Mouse (Mus musculus) myocyte (in vitro differentiated cells): ENCODE results near the gene Hdac9. TPM values are rescaled to one million over a fixed set of nuclear protein-coding genes. Genes with fewer than 3 reads are reported as not detected.

ENCODE experiments used
- H3K27me3 ChIP-seq: one replicate; pipeline ENCODE4 v1.6.1; 2011; ENCODE audit not compliant: control insufficient read depth, insufficient read depth, insufficient read length
- H3K36me3 ChIP-seq: one replicate; pipeline ENCODE4 v1.6.1; 2011; ENCODE audit not compliant: control insufficient read depth, insufficient read depth
- H3K4me2 ChIP-seq: one replicate; pipeline ENCODE4 v1.6.1; 2011; ENCODE audit warnings: low read depth, control low read depth
- H3K4me3 ChIP-seq: one replicate; pipeline ENCODE4 v1.5.1; 2011; ENCODE audit warnings: mild to moderate bottlenecking, control low read depth, moderate library complexity
- H3K79me2 ChIP-seq: one replicate; pipeline ENCODE4 v1.6.1; 2011; ENCODE audit not compliant: control insufficient read depth, insufficient read depth
- H3ac ChIP-seq: one replicate; pipeline ENCODE4 v1.6.1; 2011; ENCODE audit not compliant: control insufficient read depth, insufficient read length
- CEBPB ChIP-seq: IDR thresholded peaks from 2 replicates; pipeline ENCODE4 v1.6.1; 2011; ENCODE audit warnings: mild to moderate bottlenecking, moderate library complexity; ENCODE audit not compliant: poor library complexity, insufficient read depth, severe bottlenecking
- E2F4 ChIP-seq: IDR thresholded peaks from one replicate; pipeline ENCODE4 v1.6.1; 2011; ENCODE audit warnings: mild to moderate bottlenecking, control low read depth, moderate library complexity; ENCODE audit not compliant: insufficient read depth
- MAX ChIP-seq: IDR thresholded peaks from one replicate; pipeline ENCODE4 v1.6.1; 2011; ENCODE audit warnings: low read depth, mild to moderate bottlenecking, control low read depth
- MYOD1 ChIP-seq, 3 experiments: IDR thresholded peaks; one replicate each; pipeline ENCODE4 v1.6.1; 2011; ENCODE audit warnings: control low read depth in 2 of 3, low read depth in 2 of 3, mild to moderate bottlenecking in 2 of 3, moderate library complexity in 1 of 3; ENCODE audit not compliant: insufficient read length in 2 of 3, control insufficient read depth in 1 of 3
- MYOG ChIP-seq, 3 experiments: IDR thresholded peaks; one replicate each; pipeline ENCODE4 v1.6.1; 2011; ENCODE audit warnings: control low read depth in 2 of 3, low read depth in 2 of 3, mild to moderate bottlenecking in 2 of 3; ENCODE audit not compliant: insufficient read length in 2 of 3, control insufficient read depth in 1 of 3, insufficient read depth in 1 of 3
- POLR2A ChIP-seq: IDR thresholded peaks from one replicate; pipeline ENCODE4 v1.6.1; 2011; ENCODE audit warnings: low read depth, mild to moderate bottlenecking, control low read depth, moderate library complexity; ENCODE audit not compliant: insufficient read length
- POLR2AphosphoS2 ChIP-seq: IDR thresholded peaks from one replicate; pipeline ENCODE4 v1.6.1; 2011; ENCODE audit warnings: low read depth, control low read depth; ENCODE audit not compliant: insufficient read length
- REST ChIP-seq: IDR thresholded peaks from one replicate; pipeline ENCODE4 v1.6.1; 2011; ENCODE audit warnings: mild to moderate bottlenecking, control low read depth, moderate library complexity; ENCODE audit not compliant: insufficient read depth, insufficient read length
- SRF ChIP-seq: IDR thresholded peaks from one replicate; pipeline ENCODE4 v1.6.1; 2011; ENCODE audit warnings: low read depth; ENCODE audit not compliant: control insufficient read depth, insufficient read length
- TCF12 ChIP-seq: IDR thresholded peaks from one replicate; pipeline ENCODE4 v1.6.1; 2011; ENCODE audit warnings: mild to moderate bottlenecking, control low read depth; ENCODE audit not compliant: poor library complexity, insufficient read depth, severe bottlenecking
- TCF3 ChIP-seq: IDR thresholded peaks from one replicate; pipeline ENCODE4 v1.6.1; 2011; ENCODE audit warnings: low read depth, control low read depth; ENCODE audit not compliant: insufficient read length
- USF1 ChIP-seq: IDR thresholded peaks from one replicate; pipeline ENCODE4 v1.6.1; 2011; ENCODE audit warnings: low read depth, mild to moderate bottlenecking, control low read depth, moderate library complexity
- polyA plus RNA-seq: library from polyadenylated mRNA; unstranded; fragments of >200 nt; fragmentation: generic; extraction: Trizol; gene quantifications from one replicate; pipeline ENCODE4 v1.2.1, GENCODE M21; 2012; ENCODE audit warnings: missing spikeins

Hdac9 gene
- polyA plus RNA-seq, 1 experiment, result 0.47 TPM

DNA sequence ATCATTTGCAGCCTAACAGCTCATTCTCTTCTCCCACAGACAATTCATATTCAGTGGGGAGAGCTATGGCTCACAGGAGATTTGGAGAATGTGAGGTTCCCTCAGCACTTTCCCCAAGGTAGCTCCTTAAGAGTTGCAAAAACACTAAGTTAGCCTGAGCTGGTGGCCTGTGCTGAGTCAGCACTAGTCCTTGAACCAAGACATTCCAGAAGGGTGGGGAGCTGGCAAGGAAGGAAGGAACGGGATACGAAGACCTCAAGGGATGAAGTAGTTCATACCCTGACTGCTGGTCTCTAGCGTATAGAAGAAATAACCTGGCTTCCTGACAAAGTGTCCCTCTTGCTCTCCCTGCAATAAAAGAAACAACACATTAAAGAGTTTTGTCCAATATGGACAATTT, 268.1 kb downstream of the Hdac9 start:
- no peak overlapping the region for H3K4me2 ChIP-seq
- no peaks in the 10 kb centered on the region for H3K36me3 ChIP-seq
- no peak for TF ChIP-seq MYOD1 (IDR thresholded peaks at IDR 0.05; ENCODE audit: control insufficient read depth in 1 of 3, insufficient read length in 2 of 3, low read depth in 2 of 3)
- no peak for TF ChIP-seq SRF
- no peak for TF ChIP-seq TCF3
- TF ChIP-seq TCF12, result no peak
- no peak for TF ChIP-seq E2F4
- no peak for TF ChIP-seq MAX
- TF ChIP-seq POLR2AphosphoS2, result no peak
- TF ChIP-seq USF1, result no peak
- TF ChIP-seq REST, result no peak
- TF ChIP-seq CEBPB, result no peak
- no peak for TF ChIP-seq POLR2A
- no peak for TF ChIP-seq MYOG (IDR thresholded peaks at IDR 0.05; ENCODE audit: control insufficient read depth in 1 of 3, insufficient read depth in 1 of 3, insufficient read length in 2 of 3, low read depth in 2 of 3)
- H3K79me2 ChIP-seq, result no peaks in the 10 kb centered on the region
- no peak overlapping the region for H3K4me3 ChIP-seq
- no peak overlapping the region for H3ac ChIP-seq
- H3K27me3 ChIP-seq, result no peaks in the 10 kb centered on the region

GRCm38 (mm10) chr12:34641705-34642259, 275.1 kb downstream of the Hdac9 start:
- H3K27me3 ChIP-seq, result no peaks in the 10 kb centered on the region
- no peak overlapping the region for H3K4me3 ChIP-seq
- no peak overlapping the region for H3ac ChIP-seq
- H3K79me2 ChIP-seq, result no peaks in the 10 kb centered on the region
- no peaks in the 10 kb centered on the region for H3K36me3 ChIP-seq
- H3K4me2 ChIP-seq, result no peak overlapping the region
- no peak for TF ChIP-seq TCF12
- TF ChIP-seq E2F4, result no peak
- TF ChIP-seq REST, result no peak
- TF ChIP-seq SRF, result no peak
- TF ChIP-seq MYOD1 (IDR thresholded peaks at IDR 0.05; ENCODE audit: control insufficient read depth in 1 of 3, insufficient read length in 2 of 3, low read depth in 2 of 3), result no peak
- TF ChIP-seq MAX, result no peak
- TF ChIP-seq USF1, result no peak

DNA sequence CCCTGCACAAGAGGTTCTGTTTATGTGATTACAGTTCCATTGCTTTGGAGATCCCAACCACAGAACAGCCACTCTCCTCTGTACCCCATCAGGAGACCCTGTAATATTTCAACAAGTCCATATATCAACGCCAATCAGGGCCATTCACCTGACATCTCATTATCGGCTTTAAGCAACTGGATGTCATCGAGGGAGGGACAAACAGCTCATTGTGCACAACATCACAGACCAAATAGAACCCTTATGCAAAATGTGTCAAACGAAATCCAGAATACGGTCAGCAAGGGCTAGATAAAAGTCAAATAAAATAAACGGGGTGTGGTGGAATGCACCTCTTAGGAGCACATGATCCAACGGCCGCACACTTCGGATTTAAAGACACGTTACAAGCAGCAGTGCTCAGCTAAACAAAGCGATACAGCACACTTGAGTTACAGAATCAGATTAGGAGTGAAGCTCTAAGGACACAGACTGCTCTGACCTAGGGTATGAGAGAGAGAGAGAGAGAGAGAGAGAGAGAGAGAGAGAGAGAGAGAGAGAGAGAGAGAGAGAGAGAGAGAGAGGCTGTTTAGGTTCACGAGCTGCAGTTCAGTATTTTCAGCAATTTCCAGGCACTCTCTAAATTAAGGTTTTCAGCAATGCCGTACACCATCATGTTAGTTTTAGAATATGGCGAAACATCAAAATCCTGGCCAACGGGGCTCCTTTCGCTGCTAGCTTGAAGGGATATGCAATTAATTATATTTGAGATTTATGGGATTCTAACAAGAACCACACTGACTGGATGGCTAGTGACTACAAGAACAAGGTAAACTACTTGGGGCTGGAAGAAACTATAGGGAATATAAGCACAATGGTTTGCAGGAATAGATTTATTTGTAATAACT, 279.4 kb downstream of the Hdac9 start:
- Histone ChIP-seq H3ac (no peak overlapping the region), H3K27me3 (no peaks in the 10 kb centered on the region), H3K36me3 (no peaks in the 10 kb centered on the region), H3K4me2 (no peak overlapping the region), H3K79me2 (no peaks in the 10 kb centered on the region), H3K4me3 (no peak overlapping the region)
- TF ChIP-seq USF1, result no peak
- TF ChIP-seq E2F4, result no peak
- no peak for TF ChIP-seq TCF3
- TF ChIP-seq CEBPB, result no peak
- no peak for TF ChIP-seq MAX
- no peak for TF ChIP-seq MYOG (IDR thresholded peaks at IDR 0.05; ENCODE audit: control insufficient read depth in 1 of 3, insufficient read depth in 1 of 3, insufficient read length in 2 of 3, low read depth in 2 of 3)
- no peak for TF ChIP-seq TCF12
- no peak for TF ChIP-seq POLR2A
- TF ChIP-seq POLR2AphosphoS2, result no peak
- no peak for TF ChIP-seq REST
- TF ChIP-seq MYOD1 (IDR thresholded peaks at IDR 0.05; ENCODE audit: control insufficient read depth in 1 of 3, insufficient read length in 2 of 3, low read depth in 2 of 3), result no peak
- no peak for TF ChIP-seq SRF

GRCm38 (mm10) chr12:34619101-34619500, 297.8 kb downstream of the Hdac9 start:
- Histone ChIP-seq H3K4me2 (no peak overlapping the region), H3K79me2 (no peaks in the 10 kb centered on the region), H3K36me3 (no peaks in the 10 kb centered on the region), H3K27me3 (no peaks in the 10 kb centered on the region), H3K4me3 (no peak overlapping the region), H3ac (no peak overlapping the region)
- TF ChIP-seq TCF3 (no peak), REST (no peak), POLR2AphosphoS2 (no peak), MYOG (IDR thresholded peaks at IDR 0.05; ENCODE audit: control insufficient read depth in 1 of 3, insufficient read depth in 1 of 3, insufficient read length in 2 of 3, low read depth in 2 of 3) (no peak), SRF (no peak), POLR2A (no peak), CEBPB (no peak), TCF12 (no peak), MAX (no peak), MYOD1 (IDR thresholded peaks at IDR 0.05; ENCODE audit: control insufficient read depth in 1 of 3, insufficient read length in 2 of 3, low read depth in 2 of 3) (no peak), E2F4 (no peak), USF1 (no peak)

GRCm38 (mm10) chr12:34618321-34618720, 298.6 kb downstream of the Hdac9 start:
- TF ChIP-seq TCF12 (no peak), MAX (no peak), USF1 (no peak), E2F4 (no peak)
- H3K36me3 ChIP-seq, result no peaks in the 10 kb centered on the region
- no peak overlapping the region for H3K4me2 ChIP-seq
- H3K79me2 ChIP-seq, result no peaks in the 10 kb centered on the region
- no peaks in the 10 kb centered on the region for H3K27me3 ChIP-seq
- H3K4me3 ChIP-seq, result no peak overlapping the region
- H3ac ChIP-seq, result no peak overlapping the region
